Mouse (Mus musculus) MEL (cell line): ENCODE results near the gene Car2. TPM values are rescaled to one million over a fixed set of nuclear protein-coding genes. Genes with fewer than 3 reads are reported as not detected.

ENCODE experiments used
- DNase-seq: peaks from one replicate; pipeline ENCODE4 v3.0.0; 2011; ENCODE audit warnings: low read depth, low spot score
- H3K27ac ChIP-seq: 2 replicates; pipeline ENCODE4 v1.5.1; 2012; ENCODE audit warnings: low read depth, mild to moderate bottlenecking, control low read depth, low read length, moderate library complexity; ENCODE audit not compliant: control insufficient read depth
- H3K27me3 ChIP-seq, 2 experiments: fragments of 150-350 bp in 1 of 2; sonication (generic) in 1 of 2; 2 replicates each; pipeline ENCODE4 v1.6.1; 2012; ENCODE audit warnings: low read length in 2 of 2, mild to moderate bottlenecking in 2 of 2, improper control_type of control experiment in 1 of 2, moderate library complexity in 1 of 2; ENCODE audit not compliant: insufficient read depth in 2 of 2, control insufficient read depth in 1 of 2
- H3K36me3 ChIP-seq, 2 experiments: 2 replicates each; pipeline ENCODE4 v1.6.1; 2012 to 2014; ENCODE audit warnings: low read length in 2 of 2, improper control_type of control experiment in 1 of 2, inconsistent platforms in 1 of 2, mild to moderate bottlenecking in 1 of 2; ENCODE audit not compliant: insufficient read depth in 2 of 2, control insufficient read depth in 1 of 2
- H3K4me1 ChIP-seq, 2 experiments: fragments of 150-350 bp in 1 of 2; sonication (generic) in 1 of 2; 2 replicates each; pipeline ENCODE4 v1.6.1; 2012; ENCODE audit warnings: low read length in 2 of 2, improper control_type of control experiment in 1 of 2, mild to moderate bottlenecking in 1 of 2; ENCODE audit not compliant: insufficient read depth in 2 of 2, control insufficient read depth in 1 of 2
- H3K4me3 ChIP-seq, 2 experiments: fragments of 150-350 bp in 1 of 2; sonication (generic) in 1 of 2; 2 replicates each; pipeline ENCODE4 v1.5.1; 2012; ENCODE audit warnings: low read depth in 2 of 2, low read length in 2 of 2, mild to moderate bottlenecking in 2 of 2, moderate library complexity in 2 of 2, control low read depth in 1 of 2, improper control_type of control experiment in 1 of 2; ENCODE audit not compliant: control insufficient read depth in 1 of 2, insufficient read depth in 1 of 2
- H3K79me2 ChIP-seq: 2 replicates; pipeline ENCODE4 v1.6.1; 2012; ENCODE audit warnings: mild to moderate bottlenecking, low read length, moderate library complexity; ENCODE audit not compliant: control insufficient read depth, poor library complexity, insufficient read depth
- H3K9ac ChIP-seq: 2 replicates; pipeline ENCODE4 v1.6.1; 2012; ENCODE audit warnings: low read depth, mild to moderate bottlenecking, control low read depth, low read length, moderate library complexity; ENCODE audit not compliant: control insufficient read depth, poor library complexity, severe bottlenecking
- H3K9me3 ChIP-seq: fragments of 150-350 bp; sonication (generic); replicated peaks from 2 replicates; pipeline ENCODE4 v1.6.1; 2012; ENCODE audit warnings: mild to moderate bottlenecking, low read length, improper control_type of control experiment, moderate library complexity; ENCODE audit not compliant: insufficient read depth
- BHLHE40 ChIP-seq: IDR thresholded peaks from 2 replicates; pipeline ENCODE4 v1.6.1; 2012; ENCODE audit warnings: low read depth, mild to moderate bottlenecking, inconsistent platforms, low read length, improper control_type of control experiment, borderline replicate concordance
- CHD2 ChIP-seq: IDR thresholded peaks from 2 replicates; pipeline ENCODE4 v1.6.1; 2011; ENCODE audit warnings: low read length, improper control_type of control experiment
- CTCF ChIP-seq, 3 experiments: IDR thresholded peaks in 2 of 3; conservative IDR thresholded peaks in 1 of 3; 2 replicates each; pipeline ENCODE4 v1.5.1; 2011 to 2012; ENCODE audit warnings: low read length in 3 of 3, low read depth in 2 of 3, mild to moderate bottlenecking in 2 of 3, improper control_type of control experiment in 1 of 3, inconsistent platforms in 1 of 3, mixed read lengths in 1 of 3, moderate library complexity in 1 of 3; ENCODE audit not compliant: control insufficient read depth in 1 of 3, insufficient read depth in 1 of 3, poor library complexity in 1 of 3, severe bottlenecking in 1 of 3
- HCFC1 ChIP-seq: IDR thresholded peaks from 2 replicates; pipeline ENCODE4 v1.6.1; 2012; ENCODE audit warnings: low read depth, mild to moderate bottlenecking, inconsistent platforms, low read length, improper control_type of control experiment, moderate library complexity
- JUND ChIP-seq: IDR thresholded peaks from 2 replicates; pipeline ENCODE4 v1.6.1; 2011; ENCODE audit warnings: low read depth, mild to moderate bottlenecking, improper control_type of control experiment, low read length
- KAT2A ChIP-seq: conservative IDR thresholded peaks from 2 replicates; pipeline ENCODE4 v1.6.1; 2012; ENCODE audit warnings: low read depth, low read length, improper control_type of control experiment, inconsistent platforms
- MAFK ChIP-seq: IDR thresholded peaks from 2 replicates; pipeline ENCODE4 v1.6.1; 2011; ENCODE audit warnings: low read depth, mild to moderate bottlenecking, low read length, improper control_type of control experiment, borderline replicate concordance
- MEF2A ChIP-seq: IDR thresholded peaks from 2 replicates; pipeline ENCODE4 v1.6.1; 2014; ENCODE audit warnings: low read depth, mild to moderate bottlenecking, inconsistent platforms, low read length, improper control_type of control experiment; ENCODE audit not compliant: poor library complexity, insufficient replicate concordance, severe bottlenecking; ENCODE audit errors: extremely low read depth
- MYC ChIP-seq: IDR thresholded peaks from 2 replicates; pipeline ENCODE4 v1.6.1; 2011; ENCODE audit warnings: low read depth, mild to moderate bottlenecking, low read length, improper control_type of control experiment, moderate library complexity
- NELFE ChIP-seq: IDR thresholded peaks from 2 replicates; pipeline ENCODE4 v1.6.1; 2011; ENCODE audit warnings: low read depth, low read length, improper control_type of control experiment
- RAD21 ChIP-seq: IDR thresholded peaks from 2 replicates; pipeline ENCODE4 v1.6.1; 2011; ENCODE audit warnings: mild to moderate bottlenecking, low read depth, low read length, improper control_type of control experiment
- SIN3A ChIP-seq: IDR thresholded peaks from 2 replicates; pipeline ENCODE4 v1.6.1; 2012; ENCODE audit warnings: low read length, improper control_type of control experiment, inconsistent platforms
- SMC3 ChIP-seq: IDR thresholded peaks from 2 replicates; pipeline ENCODE4 v1.6.1; 2011; ENCODE audit warnings: low read depth, low read length, improper control_type of control experiment
- TAL1 ChIP-seq: IDR thresholded peaks from 2 replicates; pipeline ENCODE4 v1.6.1; 2012; ENCODE audit warnings: mild to moderate bottlenecking, inconsistent platforms, low read length, moderate library complexity, mixed read lengths
- TBP ChIP-seq: IDR thresholded peaks from 2 replicates; pipeline ENCODE4 v1.8.0; 2011; ENCODE audit warnings: low read depth, low read length, improper control_type of control experiment
- UBTF ChIP-seq: IDR thresholded peaks from 2 replicates; pipeline ENCODE4 v1.6.1; 2012; ENCODE audit warnings: low read depth, mild to moderate bottlenecking, inconsistent platforms, low read length, improper control_type of control experiment, moderate library complexity, borderline replicate concordance; ENCODE audit not compliant: insufficient read depth
- USF1 ChIP-seq: IDR thresholded peaks from 2 replicates; pipeline ENCODE4 v1.6.1; 2014; ENCODE audit warnings: low read depth, mild to moderate bottlenecking, inconsistent platforms, low read length, improper control_type of control experiment, moderate library complexity
- USF2 ChIP-seq, 2 experiments: IDR thresholded peaks; 2 replicates each; pipeline ENCODE4 v1.6.1; 2011 to 2012; ENCODE audit warnings: improper control_type of control experiment in 2 of 2, low read length in 2 of 2, borderline replicate concordance in 1 of 2, inconsistent platforms in 1 of 2, low read depth in 1 of 2, mild to moderate bottlenecking in 1 of 2; ENCODE audit not compliant: insufficient read depth in 1 of 2
- ZC3H11A ChIP-seq: IDR thresholded peaks from 2 replicates; pipeline ENCODE4 v1.6.1; 2012; ENCODE audit warnings: low read depth, mild to moderate bottlenecking, inconsistent platforms, low read length, improper control_type of control experiment
- ZKSCAN1 ChIP-seq: IDR thresholded peaks from 2 replicates; pipeline ENCODE4 v1.6.1; 2012; ENCODE audit warnings: low read depth, mild to moderate bottlenecking, inconsistent platforms, low read length, improper control_type of control experiment, moderate library complexity
- ZNF384 ChIP-seq: IDR thresholded peaks from 2 replicates; pipeline ENCODE4 v1.6.1; 2012; ENCODE audit warnings: low read depth, mild to moderate bottlenecking, inconsistent platforms, low read length, improper control_type of control experiment
- polyA plus RNA-seq, 2 experiments: library from polyadenylated mRNA; stranded (reverse) in 1 of 2; unstranded in 1 of 2; fragments of >175 nt in 1 of 2; fragments of >200 nt in 1 of 2; gene quantifications; 2 replicates each; pipeline versions ENCODE4 v1.2.1 to v1.2.4; 2012; ENCODE audit warnings: low replicate concordance in 2 of 2, low read depth in 1 of 2; ENCODE audit not compliant: insufficient read length in 2 of 2, insufficient read depth in 1 of 2, missing spikeins in 1 of 2
- total RNA-seq: library from RNA; depleted of rRNA; stranded (reverse); fragments of 300-350 nt; gene quantifications from 2 replicates; pipeline ENCODE4 v1.2.3, GENCODE M21; 2012

Gene Car2
- total and polyA plus RNA-seq, 3 experiments = 109 to 397 (median 369) TPM

DNA sequence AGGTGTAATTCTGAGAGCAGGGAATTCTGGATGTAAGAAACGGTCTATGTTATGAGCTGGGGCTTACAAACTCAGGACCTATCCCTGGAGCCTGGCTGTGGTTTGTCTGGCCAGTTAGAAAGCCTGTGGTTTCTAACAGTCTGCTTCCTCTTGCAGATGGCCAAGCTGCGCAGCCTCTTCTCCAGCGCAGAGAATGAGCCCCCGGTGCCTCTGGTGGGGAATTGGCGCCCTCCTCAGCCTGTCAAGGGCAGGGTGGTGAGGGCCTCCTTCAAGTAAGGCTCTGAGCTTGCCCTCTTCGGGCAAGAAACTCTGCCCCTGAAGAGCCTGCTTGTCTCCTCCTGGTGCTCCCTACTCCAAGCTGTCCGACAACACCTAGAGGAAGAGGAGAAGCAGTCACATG lies 14.7 kb upstream of the Car2 start (continued):
- TF ChIP-seq TBP = 0 out of 2 replicates have a peak, but pooled peaks have one; percentile 37
- TF ChIP-seq MEF2A = no peak
- TF ChIP-seq ZKSCAN1 = no peak
- TF ChIP-seq JUND = no peak
- no peak for TF ChIP-seq USF1
- TF ChIP-seq MYC = no peak
- no peak for TF ChIP-seq USF2 (IDR thresholded peaks at IDR 0.05; ENCODE audit: borderline replicate concordance in 1 of 2, insufficient read depth in 1 of 2, low read depth in 1 of 2, low read length in 2 of 2)
- peak; percentile 82 for TF ChIP-seq SMC3
- TF ChIP-seq TAL1 = peak; percentile 19; the same call in 1 of the 2 replicates
- peak; percentile 42 to 81 (median 78) for TF ChIP-seq CTCF (IDR thresholded peaks at IDR 0.05 in 2 of 3, conservative IDR thresholded peaks at IDR 0.05 in 1 of 3; ENCODE audit: control insufficient read depth in 1 of 3, insufficient read depth in 1 of 3, low read depth in 2 of 3, low read length in 3 of 3, poor library complexity in 1 of 3, severe bottlenecking in 1 of 3)
- TF ChIP-seq BHLHE40 = no peak
- TF ChIP-seq MAFK = no peak
- TF ChIP-seq ZNF384 = no peak
- TF ChIP-seq UBTF = no peak
- 0 out of 2 replicates have a peak, but pooled peaks have one; percentile 58 for TF ChIP-seq SIN3A
- TF ChIP-seq NELFE = no peak
- no peak for TF ChIP-seq HCFC1

DNA sequence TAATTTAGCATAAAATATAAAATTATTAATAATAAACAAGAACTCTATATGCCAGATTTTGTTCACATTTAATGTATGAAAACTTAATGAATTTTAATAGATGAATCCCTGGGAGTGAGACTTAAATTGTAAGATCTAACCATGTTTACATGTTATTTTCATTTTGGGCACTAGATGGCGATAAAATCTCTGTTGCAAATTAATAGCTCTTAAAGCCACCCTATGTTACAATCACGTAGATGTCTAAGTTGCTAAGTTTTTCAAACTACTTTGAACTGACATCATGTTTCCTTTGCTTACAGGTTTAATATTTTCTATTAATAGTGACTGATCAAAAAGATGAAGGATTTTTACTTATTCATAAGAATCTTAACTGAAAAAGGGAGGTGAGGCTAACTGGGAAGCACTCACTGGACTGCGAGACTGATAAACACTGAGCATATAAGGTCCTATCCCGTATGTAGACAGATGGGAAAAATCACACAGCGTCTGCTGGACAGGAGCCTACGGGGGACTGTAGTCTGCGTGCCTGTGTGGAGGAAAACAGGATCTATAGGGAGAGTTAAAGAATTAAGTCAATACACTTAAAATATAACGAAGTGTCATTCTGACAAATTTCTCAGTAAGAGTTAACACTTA lies 11.6 kb upstream of the Car2 start:
- H3K9me3 ChIP-seq = no peaks in the 10 kb centered on the region
- peaks cover 20 to 23% of the 10 kb centered on the region in 2 experiments for H3K4me1 ChIP-seq
- peak; percentile 81 for DNase-seq
- no peaks in the 10 kb centered on the region; the same call in 1 of the 2 replicates for H3K79me2 ChIP-seq
- no peak overlapping the region for H3K4me3 ChIP-seq
- H3K27ac ChIP-seq = no peak overlapping the region
- no peak for TF ChIP-seq KAT2A
- no peak for TF ChIP-seq CHD2
- peak; percentile 78 for TF ChIP-seq RAD21
- no peak for TF ChIP-seq TAL1
- TF ChIP-seq SMC3 = peak; percentile 79
- TF ChIP-seq CTCF (IDR thresholded peaks at IDR 0.05 in 2 of 3, conservative IDR thresholded peaks at IDR 0.05 in 1 of 3; ENCODE audit: control insufficient read depth in 1 of 3, insufficient read depth in 1 of 3, low read depth in 2 of 3, low read length in 3 of 3, poor library complexity in 1 of 3, severe bottlenecking in 1 of 3) = peak in 2 of 3 experiments; percentile 41 to 61; a peak in 4 of 6 replicates
- TF ChIP-seq ZC3H11A = peak; percentile 87
- H3K36me3 ChIP-seq = peaks cover 0 to 22% of the 10 kb centered on the region in 2 experiments; a peak in 2 of 4 replicates
- H3K9ac ChIP-seq = no peak overlapping the region
- H3K27me3 ChIP-seq = no peaks in the 10 kb centered on the region
